Mouse (Mus musculus) inflammation-experienced regulatory T-cells, adult 16 weeks (primary cell): ENCODE measurements around the gene Ppid. TPM values are rescaled to one million over a fixed set of nuclear protein-coding genes. Genes with fewer than 3 reads are reported as not detected.

Experiments used
- polyA plus RNA-seq: library from polyadenylated mRNA; unstranded; fragments of 100-300 nt; shearing (Covaris generic); gene quantifications from one replicate; pipeline ENCODE4 v1.2.1, GENCODE M21; 2017

Gene Ppid
- 132 TPM for polyA plus RNA-seq

DNA sequence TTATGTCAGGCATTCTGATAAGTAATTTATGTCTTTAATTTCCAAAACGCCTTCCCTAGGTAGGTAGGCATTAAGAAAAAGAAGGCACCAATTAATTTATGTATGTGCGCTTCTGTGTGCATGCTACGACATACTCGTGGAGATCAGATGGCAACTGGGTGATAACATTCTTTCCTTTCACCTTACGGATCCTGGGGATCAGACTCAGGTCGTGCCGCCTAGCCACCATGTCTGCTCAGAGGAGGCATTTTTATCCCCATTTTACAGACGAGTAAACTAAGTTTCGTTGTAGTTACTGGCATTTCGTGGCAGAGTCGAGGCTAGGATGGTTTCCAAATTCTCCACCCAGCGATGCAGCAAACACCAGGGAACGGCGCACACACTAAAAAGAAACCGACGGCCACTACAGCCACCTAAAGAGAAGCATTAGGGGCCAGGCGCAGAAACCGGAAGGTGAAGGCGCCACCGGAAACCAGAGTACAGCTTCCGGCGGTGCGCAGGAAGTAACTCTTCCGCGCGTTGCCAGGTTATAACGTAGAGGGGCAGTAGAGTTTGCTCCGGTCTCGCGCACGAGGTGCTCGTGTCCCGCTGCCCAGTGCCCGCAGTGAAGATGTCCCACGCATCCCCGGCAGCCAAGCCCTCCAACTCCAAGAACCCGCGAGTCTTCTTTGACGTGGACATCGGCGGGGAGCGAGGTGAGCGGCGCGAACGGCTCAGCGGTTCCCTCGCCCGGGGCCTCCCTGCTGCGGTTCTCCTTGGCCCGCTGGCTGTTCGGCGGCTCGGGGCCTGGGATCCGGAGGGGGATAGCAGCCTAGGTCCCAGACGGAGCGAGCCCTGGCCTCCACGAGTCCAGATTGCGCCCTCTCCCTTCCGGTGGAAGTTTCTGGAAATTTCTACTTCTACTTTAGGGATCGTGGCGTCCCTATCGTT, at the start of gene Ppid:
Gene Ppid (plus strand): TSS at position 480 of the 930 bp plus-strand sequence.

DNA sequence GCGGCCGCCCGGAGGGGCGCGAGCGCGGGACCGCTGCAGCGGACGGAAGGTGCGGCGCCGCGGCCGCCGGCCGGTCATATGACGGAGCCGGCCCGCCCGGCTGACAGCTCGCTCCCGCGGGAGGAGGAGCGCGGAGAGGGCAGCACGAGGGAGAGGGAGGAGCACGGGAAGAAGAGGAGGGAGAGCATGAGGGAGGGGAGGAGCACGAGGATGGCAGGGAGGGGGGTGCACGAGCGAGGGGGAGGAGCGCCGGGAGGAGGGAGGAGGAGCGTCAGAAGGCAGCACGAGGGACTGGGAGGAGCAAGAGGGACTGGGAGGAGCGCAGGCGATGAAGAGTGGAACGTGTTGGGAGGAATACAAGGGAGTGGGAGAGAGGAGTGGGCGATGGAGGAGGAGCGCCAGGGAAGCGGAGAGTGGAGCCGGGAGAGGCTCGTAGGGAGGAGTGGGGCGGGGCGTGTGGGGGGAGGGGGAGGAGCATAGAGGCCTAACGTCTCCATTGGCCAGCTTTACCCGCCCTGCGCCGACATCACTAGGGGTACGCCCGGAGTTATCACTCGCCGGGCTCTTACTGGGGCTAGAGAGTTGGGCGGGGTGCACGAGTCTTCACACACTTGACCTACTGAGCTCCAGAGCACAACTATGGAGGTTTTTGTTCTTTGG, 23.3 kb upstream of the Ppid start, which contains the start of gene Fnip2:
Gene Fnip2 (minus strand): TSS at position 94 of the 660 bp plus-strand sequence.

DNA sequence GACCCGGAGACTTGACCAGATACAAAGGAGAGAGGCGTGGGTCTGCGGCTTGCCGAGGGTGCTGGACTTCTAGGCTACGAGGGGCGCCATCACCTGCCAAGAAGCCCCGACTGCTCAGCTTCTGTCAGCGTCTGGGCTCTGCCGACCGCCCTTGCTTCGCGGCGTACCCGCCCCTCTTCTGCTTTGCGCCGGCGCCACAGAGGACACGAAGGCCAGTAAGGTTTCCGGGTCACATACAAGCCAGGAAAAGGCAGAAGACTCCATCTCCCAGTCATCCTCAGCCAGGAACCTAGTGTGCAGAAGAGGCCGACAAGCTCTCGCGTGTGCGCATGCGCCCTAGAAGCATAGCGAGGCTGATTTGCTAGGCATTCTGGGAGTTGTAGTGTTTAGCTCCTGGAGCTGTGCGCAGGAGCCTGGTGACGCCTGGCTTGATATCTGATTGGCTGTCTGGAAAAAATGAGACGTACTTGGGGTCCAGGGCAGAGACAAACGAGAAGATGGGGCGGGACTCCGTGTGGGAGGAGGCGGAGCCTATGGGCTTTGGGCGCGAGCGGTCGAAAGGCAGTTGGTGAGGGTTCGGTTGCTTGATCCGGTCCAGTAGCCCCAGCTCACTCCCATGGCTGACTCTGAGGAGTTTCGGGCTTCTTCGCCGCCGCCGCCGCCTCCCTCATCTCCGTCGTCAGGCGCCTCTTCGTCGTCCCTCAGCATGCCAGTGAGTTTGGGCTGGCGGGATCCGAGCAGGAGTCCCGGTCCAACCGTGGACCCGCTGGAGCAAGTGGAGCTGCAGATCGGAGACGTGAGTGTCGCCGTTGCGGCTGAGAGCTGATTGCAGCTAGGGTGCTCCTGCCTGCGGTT, 37.6 kb downstream of the Ppid start, which contains the start of gene 4930579G24Rik:
Gene 4930579G24Rik (plus strand): TSS at position 519 of the 855 bp plus-strand sequence.

GRCm38 (mm10) chr3:79629416-79629730, 38.2 kb downstream of the Ppid start, which contains the start of gene Etfdh:
Gene Etfdh, minus strand, starts transcription at chr3:79629500.

Other genes starting within 250 kb of the Ppid start
- gene Fnip2, start 23.5 kb upstream of the Ppid start, polyA plus RNA-seq: 0.26 TPM
- gene 4930579G24Rik, start 37.7 kb downstream of the Ppid start, polyA plus RNA-seq: 10.1 TPM
- 56.2 TPM for gene Etfdh, start 38.2 kb downstream of the Ppid start, polyA plus RNA-seq
- 0.07 TPM for gene Rxfp1, start 146.5 kb downstream of the Ppid start, polyA plus RNA-seq